ENCODE assay signal across 19 mouse cellular contexts in genomic region chr7:96098686-96099376, GRCm38 (mm10).
"Had no signal": no experiment of that assay in that cellular context is flagged by ENCODE, and none has a peak within 500 bp of the region (broad histone marks: within the 10 kb centered on the region; RNA-seq: fewer than 3 reads in every experiment).

No protein-coding gene starts in this region.

- H3K4me3 ChIP-seq: limb, embryonic 15.5 days; liver, embryonic 12.5 days; midbrain, embryonic 10.5 days; midbrain, embryonic 12.5 days; myocyte; neural tube, embryonic 13.5 days; neural tube, embryonic 15.5 days had no signal

- H3K4me2 ChIP-seq: limb, embryonic 15.5 days; liver, embryonic 12.5 days; midbrain, embryonic 12.5 days; neural tube, embryonic 13.5 days; neural tube, embryonic 15.5 days had no signal

- H3K9ac ChIP-seq: limb, embryonic 15.5 days; liver, embryonic 12.5 days; liver, embryonic 14.5 days; midbrain, embryonic 12.5 days; neural tube, embryonic 13.5 days; neural tube, embryonic 15.5 days had no signal

- DNase-seq: lung, adult 18-20 months; midbrain, embryonic 14.5 days; retina, postnatal 1 day; right cerebral cortex, adult 18-20 months; right cerebral cortex, postnatal 25 days; right cerebral cortex, postnatal 4 days; spleen, adult 18-20 months; thymus, adult 18-20 months; thymus, postnatal 14 days; thymus, postnatal 36 days had no signal

- H3K9me3 ChIP-seq: limb, embryonic 15.5 days; liver, embryonic 12.5 days; midbrain, embryonic 10.5 days; midbrain, embryonic 12.5 days; neural tube, embryonic 13.5 days; neural tube, embryonic 15.5 days had no signal

- H3K4me1 ChIP-seq: limb, embryonic 15.5 days; liver, embryonic 12.5 days; midbrain, embryonic 10.5 days; midbrain, embryonic 12.5 days; neural tube, embryonic 13.5 days; neural tube, embryonic 15.5 days had no signal

- H3K27me3 ChIP-seq: limb, embryonic 15.5 days; liver, embryonic 12.5 days; midbrain, embryonic 12.5 days; neural tube, embryonic 13.5 days; neural tube, embryonic 15.5 days had no signal

- H3K36me3 ChIP-seq: limb, embryonic 15.5 days; liver, embryonic 12.5 days; midbrain, embryonic 10.5 days; midbrain, embryonic 12.5 days; neural tube, embryonic 13.5 days; neural tube, embryonic 15.5 days had no signal

- ATAC-seq: liver, embryonic 12.5 days; midbrain, embryonic 16.5 days had no signal

- H3K27ac ChIP-seq: limb, embryonic 15.5 days; liver, embryonic 12.5 days; liver, embryonic 14.5 days; midbrain, embryonic 10.5 days; midbrain, embryonic 12.5 days; neural tube, embryonic 13.5 days; neural tube, embryonic 15.5 days had no signal
